Mouse (Mus musculus): ENCODE results near the gene Pld2.

- TF ChIP-seq POLR2A (IDR thresholded peaks at IDR 0.05; ENCODE audit: insufficient read depth, low read depth, low read length) (no peak), CTCF (IDR thresholded peaks at IDR 0.05) (0 out of 2 replicates have a peak, but pooled peaks have one; percentile 5), EP300 (IDR thresholded peaks at IDR 0.05; ENCODE audit: insufficient read depth, low read depth, low read length) (no peak)
These were observed 22.0 kb downstream of the Pld2 start for GRCm38 (mm10) chr11:70561937-70562286.
